Mouse (Mus musculus): Measurements from ENCODE around the gene Plekho2. TPM values are rescaled to one million over a fixed set of nuclear protein-coding genes. Genes with fewer than 3 reads are reported as not detected.

Plekho2 gene
- polyA plus RNA-seq, 1 experiment from 2014 or later, result 7.6 TPM

GRCm38 (mm10) chr9:65605471-65606136 lies 25.8 kb upstream of the Plekho2 start:
- 5% methylated on average over 9 of the region's 9 CpGs for WGBS
- peak; percentile 79 for ATAC-seq (ENCODE audit: low FRiP score)
- Histone ChIP-seq H3K4me1 (replicated peaks) (peaks cover 4% of the 10 kb centered on the region; the same call in 1 of the 2 replicates), H3K9me3 (no peaks in the 10 kb centered on the region), H3K4me2 (peak overlapping the region; percentile 51), H3K4me3 (peak overlapping the region; percentile 22), H3K36me3 (no peaks in the 10 kb centered on the region), H3K27me3 (peaks cover 8% of the 10 kb centered on the region), H3K27ac (no peak overlapping the region), H3K9ac (no peak overlapping the region)

GRCm38 (mm10) chr9:65603401-65604102 lies 23.7 kb upstream of the Plekho2 start:
- H3K4me2 ChIP-seq, result no peak overlapping the region
- 54% methylated on average over 8 of the region's 8 CpGs for WGBS
- peaks cover 4% of the 10 kb centered on the region; the same call in 1 of the 2 replicates for H3K4me1 ChIP-seq (replicated peaks)
- no peaks in the 10 kb centered on the region for H3K36me3 ChIP-seq
- no peak overlapping the region for H3K9ac ChIP-seq
- H3K27ac ChIP-seq, result no peak overlapping the region
- H3K27me3 ChIP-seq, result peaks cover 8% of the 10 kb centered on the region
- H3K4me3 ChIP-seq, result no peak overlapping the region
- no peak for ATAC-seq (ENCODE audit: low FRiP score)
- H3K9me3 ChIP-seq, result no peaks in the 10 kb centered on the region

- Histone ChIP-seq H3K27ac (no peak overlapping the region), H3K4me1 (replicated peaks) (peaks cover 4% of the 10 kb centered on the region; the same call in 1 of the 2 replicates), H3K9ac (no peak overlapping the region), H3K4me3 (no peak overlapping the region), H3K27me3 (no peaks in the 10 kb centered on the region), H3K36me3 (no peaks in the 10 kb centered on the region), H3K9me3 (no peaks in the 10 kb centered on the region), H3K4me2 (no peak overlapping the region)
- WGBS, result 75% methylated on average over 2 of the region's 2 CpGs
- ATAC-seq (ENCODE audit: low FRiP score), result no peak
Observed at GRCm38 (mm10) chr9:65600951-65601350, 21.1 kb upstream of the Plekho2 start.

- no peaks in the 10 kb centered on the region for H3K9me3 ChIP-seq
- ATAC-seq (ENCODE audit: low FRiP score), result no peak
- H3K4me2 ChIP-seq, result 0 out of 2 replicates have a peak overlapping the region, but pooled peaks have one; percentile 15
Observed at GRCm38 (mm10) chr9:65598765-65599249, 19.0 kb upstream of the Plekho2 start.

GRCm38 (mm10) chr9:65593596-65593995 lies 13.8 kb upstream of the Plekho2 start:
- 83% methylated on average over 9 of the region's 9 CpGs for WGBS
- Histone ChIP-seq H3K36me3 (peaks cover 7% of the 10 kb centered on the region; the same call in 1 of the 2 replicates), H3K27me3 (peaks cover 7% of the 10 kb centered on the region; the same call in 1 of the 2 replicates), H3K4me3 (no peak overlapping the region), H3K4me1 (replicated peaks) (peaks cover 13% of the 10 kb centered on the region), H3K4me2 (no peak overlapping the region), H3K27ac (no peak overlapping the region), H3K9ac (no peak overlapping the region), H3K9me3 (no peaks in the 10 kb centered on the region)
- no peak for ATAC-seq (ENCODE audit: low FRiP score)

More at GRCm38 (mm10) chr9:65598765-65599249, 19.0 kb upstream of the Plekho2 start:
- Histone ChIP-seq H3K27ac (no peak overlapping the region), H3K9ac (no peak overlapping the region), H3K36me3 (0 out of 2 replicates have a peak, but pooled peaks cover 1% of the 10 kb centered on the region), H3K4me3 (no peak overlapping the region), H3K27me3 (no peaks in the 10 kb centered on the region), H3K4me1 (replicated peaks) (no peaks in the 10 kb centered on the region)
- 58% methylated on average over 7 of the region's 11 CpGs for WGBS

GRCm38 (mm10) chr9:65592721-65593120 lies 12.9 kb upstream of the Plekho2 start:
- no peak overlapping the region for H3K27ac ChIP-seq
- no peak overlapping the region for H3K4me2 ChIP-seq
- H3K4me3 ChIP-seq, result no peak overlapping the region
- H3K9me3 ChIP-seq, result no peaks in the 10 kb centered on the region
- no peak for ATAC-seq (ENCODE audit: low FRiP score)
- no peak overlapping the region for H3K9ac ChIP-seq
- H3K36me3 ChIP-seq, result peaks cover 7% of the 10 kb centered on the region; the same call in 1 of the 2 replicates
- peaks cover 22% of the 10 kb centered on the region for H3K4me1 ChIP-seq (replicated peaks)
- H3K27me3 ChIP-seq, result peaks cover 7% of the 10 kb centered on the region; the same call in 1 of the 2 replicates
- WGBS, result 95% methylated on average over 3 of the region's 3 CpGs

- H3K4me2 ChIP-seq, result peak overlapping the region; percentile 99
- peaks cover 33% of the 10 kb centered on the region for H3K4me1 ChIP-seq (replicated peaks)
- H3K4me3 ChIP-seq, result peak overlapping the region; percentile 51
- no peak overlapping the region for H3K27ac ChIP-seq
- peaks cover 7% of the 10 kb centered on the region; the same call in 1 of the 2 replicates for H3K27me3 ChIP-seq
- peaks cover 7% of the 10 kb centered on the region; the same call in 1 of the 2 replicates for H3K36me3 ChIP-seq
- peak overlapping the region; percentile 29; the same call in 1 of the 2 replicates for H3K9ac ChIP-seq
- H3K9me3 ChIP-seq, result no peaks in the 10 kb centered on the region
- ATAC-seq (ENCODE audit: low FRiP score), result no peak
- WGBS, result 95% methylated on average over 3 of the region's 3 CpGs
Observed at GRCm38 (mm10) chr9:65589091-65589490, 9.3 kb upstream of the Plekho2 start.

GRCm38 (mm10) chr9:65587573-65588358 lies 7.9 kb upstream of the Plekho2 start:
- peak overlapping the region; percentile 99 for H3K4me2 ChIP-seq
- no peaks in the 10 kb centered on the region for H3K9me3 ChIP-seq
- H3K4me3 ChIP-seq, result peak overlapping the region; percentile 51
- under 1% methylated on average over 64 of the region's 64 CpGs for WGBS
- peaks cover 33% of the 10 kb centered on the region for H3K4me1 ChIP-seq (replicated peaks)
- H3K9ac ChIP-seq, result peak overlapping the region; percentile 67
- no peaks in the 10 kb centered on the region for H3K36me3 ChIP-seq
- ATAC-seq (ENCODE audit: low FRiP score), result no peak
- H3K27ac ChIP-seq, result no peak overlapping the region
- H3K27me3 ChIP-seq, result peaks cover 7% of the 10 kb centered on the region; the same call in 1 of the 2 replicates

GRCm38 (mm10) chr9:65587270-65587572 lies 7.4 kb upstream of the Plekho2 start:
- peaks cover 33% of the 10 kb centered on the region for H3K4me1 ChIP-seq (replicated peaks)
- no peak overlapping the region for H3K27ac ChIP-seq
- H3K9me3 ChIP-seq, result no peaks in the 10 kb centered on the region
- no peaks in the 10 kb centered on the region for H3K36me3 ChIP-seq
- ATAC-seq (ENCODE audit: low FRiP score), result peak; percentile 22; the same call in 1 of the 2 replicates
- H3K27me3 ChIP-seq, result peaks cover 7% of the 10 kb centered on the region; the same call in 1 of the 2 replicates
- WGBS, result 0% methylated on average over 6 of the region's 6 CpGs
- peak overlapping the region; percentile 51 for H3K4me3 ChIP-seq
- H3K4me2 ChIP-seq, result peak overlapping the region; percentile 99
- H3K9ac ChIP-seq, result peak overlapping the region; percentile 67

- H3K9ac ChIP-seq, result peak within 1 kb of the TSS; percentile 67
- H3K4me3 ChIP-seq, result peak within 1 kb of the TSS; percentile 51
- peaks cover 7% of the 10 kb centered on the region; the same call in 1 of the 2 replicates for H3K27me3 ChIP-seq
- no peaks in the 10 kb centered on the region for H3K9me3 ChIP-seq
- peaks cover 33% of the 10 kb centered on the region for H3K4me1 ChIP-seq (replicated peaks)
- no peak within 1 kb of the TSS for H3K27ac ChIP-seq
- WGBS, result 11% methylated on average over 28 of the region's 28 CpGs
- no peaks in the 10 kb centered on the region for H3K36me3 ChIP-seq
- H3K4me2 ChIP-seq, result peak within 1 kb of the TSS; percentile 99
- ATAC-seq (ENCODE audit: low FRiP score), result peak; percentile 81
Observed at GRCm38 (mm10) chr9:65586406-65587269, 6.8 kb upstream of the Plekho2 start, which contains the start of gene Pif1. Gene Pif1, plus strand, starts transcription at chr9:65587160.

- Histone ChIP-seq H3K36me3 (no peaks in the 10 kb centered on the region), H3K4me2 (no peak overlapping the region), H3K9me3 (no peaks in the 10 kb centered on the region), H3K4me1 (replicated peaks) (peaks cover 38% of the 10 kb centered on the region), H3K4me3 (no peak overlapping the region), H3K27ac (no peak overlapping the region), H3K9ac (no peak overlapping the region), H3K27me3 (no peaks in the 10 kb centered on the region)
- ATAC-seq (ENCODE audit: low FRiP score), result no peak
- WGBS, result 37% methylated on average over 8 of the region's 8 CpGs
Observed at GRCm38 (mm10) chr9:65583045-65583444, 3.2 kb upstream of the Plekho2 start.
